Mouse (Mus musculus) cerebellum, adult 2 months (tissue): ENCODE results near the gene Mocs3.

Experiments used
- CTCF ChIP-seq: fragments of 200-500 bp; IDR thresholded peaks from 2 replicates; pipeline ENCODE4 v1.5.1; 2011; ENCODE audit warnings: low read depth, mild to moderate bottlenecking, control low read depth, low read length, moderate library complexity, borderline replicate concordance; ENCODE audit not compliant: insufficient read depth
- POLR2A ChIP-seq: fragments of 200-500 bp; IDR thresholded peaks from 2 replicates; pipeline ENCODE4 v1.6.1; 2011; ENCODE audit warnings: low read length, control low read depth, borderline replicate concordance; ENCODE audit not compliant: insufficient read depth

GRCm38 (mm10) chr2:168223326-168223725, 7.1 kb upstream of the Mocs3 start:
- TF ChIP-seq CTCF (no peak), POLR2A (no peak)
